Mouse (Mus musculus): ENCODE results near the gene Rlbp1.

DNA sequence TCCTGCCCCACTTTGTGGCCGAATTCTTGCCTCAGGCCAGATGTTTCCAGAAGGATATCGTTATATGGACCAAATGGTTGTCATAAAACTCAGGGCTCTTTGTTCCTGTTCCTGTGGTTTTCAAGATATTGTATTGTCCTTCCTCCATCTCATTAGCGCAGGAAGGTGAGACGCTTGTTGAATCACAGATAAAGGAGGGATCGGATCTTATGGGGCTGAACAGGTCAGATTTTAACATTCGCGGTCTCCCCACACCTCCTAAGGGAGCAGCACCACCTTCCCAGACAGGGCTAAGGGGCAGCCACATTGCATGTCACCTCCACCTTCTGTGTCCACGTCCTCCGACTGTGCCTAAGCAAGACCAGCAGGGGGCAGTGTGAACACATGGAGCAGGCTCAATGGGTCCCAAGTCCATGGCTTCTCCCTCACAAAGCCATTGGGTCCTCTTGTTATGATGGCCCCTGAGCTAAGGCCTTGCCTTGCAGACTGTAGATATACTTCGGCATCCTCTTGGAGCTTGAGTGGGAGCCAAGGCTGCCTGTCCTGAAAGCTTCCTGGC, 15.4 kb downstream of the Rlbp1 start:
- TF ChIP-seq CTCF (IDR thresholded peaks at IDR 0.05; ENCODE audit: low read depth, low read length), result peak; percentile 99
- no peak for TF ChIP-seq POLR2A (IDR thresholded peaks at IDR 0.05; ENCODE audit: insufficient read depth, low read length)
